Mouse (Mus musculus) lung, postnatal 14 days (tissue): ENCODE results near the gene Lat.
"Not testable (repeated sequence)": the region's sequence is repeated elsewhere in the genome, so short reads cannot be mapped to it uniquely, and the experiment has no call there.

Experiments used
- DNase-seq: peaks from one replicate; pipeline ENCODE4 v3.0.0; 2021

Gene Lat

GRCm38 (mm10) chr7:126329907-126330645 is 39.3 kb downstream of the Lat start:
- DNase-seq, result no peak

- not testable (repeated sequence) for DNase-seq
These were observed 40.5 kb downstream of the Lat start for GRCm38 (mm10) chr7:126328848-126329247.

- not testable (repeated sequence) for DNase-seq
These were observed 43.6 kb downstream of the Lat start for GRCm38 (mm10) chr7:126325576-126326273.

GRCm38 (mm10) chr7:126324791-126325190 is 44.6 kb downstream of the Lat start:
- DNase-seq, result no peak

- peak; percentile 89 for DNase-seq
These were observed 45.6 kb downstream of the Lat start for GRCm38 (mm10) chr7:126323729-126324128.

- DNase-seq, result no peak
These were observed 55.1 kb downstream of the Lat start for GRCm38 (mm10) chr7:126314273-126314672.
